Mouse (Mus musculus) neural tube, embryonic 15.5 days (tissue): ENCODE data around the gene Celf2. TPM values are rescaled to one million over a fixed set of nuclear protein-coding genes. Genes with fewer than 3 reads are reported as not detected.

Source experiments
- ATAC-seq: fragments of 200-750 bp; cut with Nextera tagmentation; 2 replicates; pipeline ENCODE4 v1.8.0; 2017; ENCODE audit warnings: mild to moderate bottlenecking, moderate TSS enrichment, moderate library complexity; ENCODE audit not compliant: low FRiP score
- H3K27ac ChIP-seq: fragments of 300-500 bp; sonication (generic); replicated peaks from 2 replicates; pipeline ENCODE4 v1.5.1; 2015; ENCODE audit warnings: mild to moderate bottlenecking, inconsistent platforms
- H3K27me3 ChIP-seq: fragments of 300-500 bp; sonication (generic); replicated peaks from 2 replicates; pipeline ENCODE4 v1.6.1; 2015; ENCODE audit warnings: inconsistent platforms
- H3K36me3 ChIP-seq: fragments of 300-500 bp; sonication (generic); 2 replicates; pipeline ENCODE4 v1.6.1; 2015; ENCODE audit warnings: inconsistent platforms
- H3K4me1 ChIP-seq: fragments of 300-500 bp; sonication (generic); 2 replicates; pipeline ENCODE4 v1.6.1; 2015; ENCODE audit warnings: inconsistent platforms
- H3K4me2 ChIP-seq: fragments of 300-500 bp; sonication (generic); 2 replicates; pipeline ENCODE4 v1.6.1; 2015; ENCODE audit warnings: inconsistent platforms, mild to moderate bottlenecking, moderate library complexity
- H3K4me3 ChIP-seq: fragments of 300-500 bp; sonication (generic); replicated peaks from 2 replicates; pipeline ENCODE4 v1.5.1; 2015; ENCODE audit warnings: mild to moderate bottlenecking, inconsistent platforms
- H3K9ac ChIP-seq: fragments of 300-500 bp; sonication (generic); replicated peaks from 2 replicates; pipeline ENCODE4 v1.6.1; 2015; ENCODE audit warnings: mild to moderate bottlenecking, inconsistent platforms
- H3K9me3 ChIP-seq: fragments of 300-500 bp; sonication (generic); replicated peaks from 2 replicates; pipeline ENCODE4 v1.6.1; 2016; ENCODE audit warnings: inconsistent platforms
- WGBS: fragments of 180-500 bp; shearing (Covaris S2); methylation state at CpG from one replicate; pipeline ENCODE4 v1.1.7; 2015; ENCODE audit warnings: mixed read lengths; 5-methylcytosine and 5-hydroxymethylcytosine counted together
- polyA plus RNA-seq: library from polyadenylated mRNA; unstranded; fragments of >200 nt; fragmentation: Nextera tagmentation; extraction: Ambion mirVana; gene quantifications from 2 replicates; pipeline ENCODE4 v1.2.1, GENCODE M21; 2015

Gene Celf2
- polyA plus RNA-seq, 1 experiment from 2014 or later = 120 TPM

GRCm38 (mm10) chr2:7040940-7041339 is 468.4 kb downstream of the Celf2 start:
- Histone ChIP-seq H3K27me3 (no peaks in the 10 kb centered on the region), H3K36me3 (no peaks in the 10 kb centered on the region), H3K27ac (no peak overlapping the region), H3K4me1 (peaks cover 6% of the 10 kb centered on the region; the same call in 1 of the 2 replicates), H3K9me3 (no peaks in the 10 kb centered on the region), H3K9ac (no peak overlapping the region), H3K4me3 (no peak overlapping the region), H3K4me2 (no peak overlapping the region)
- no peak for ATAC-seq
- WGBS = 81% methylated on average over 1 of the region's 1 CpGs

DNA sequence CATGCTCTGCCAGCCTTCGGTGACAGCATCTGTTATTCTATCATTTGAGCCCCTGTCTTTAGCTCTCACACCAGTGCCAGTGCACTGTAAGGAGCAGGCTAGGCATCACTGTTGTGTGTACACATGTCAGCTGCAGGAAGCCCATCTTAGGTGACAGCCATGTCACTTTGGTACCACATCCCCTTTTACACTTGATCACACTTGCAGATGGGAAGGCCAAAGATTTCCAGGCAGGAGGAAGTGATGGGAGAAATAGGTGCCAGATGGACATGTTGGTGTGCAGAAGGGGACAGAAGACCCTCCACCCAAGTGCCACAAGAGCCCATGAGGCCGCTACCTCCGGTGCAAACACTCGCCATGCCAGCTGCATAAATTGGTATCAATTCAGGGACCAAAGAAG is 470.4 kb downstream of the Celf2 start:
- H3K27ac ChIP-seq = no peak overlapping the region
- no peak overlapping the region for H3K9ac ChIP-seq
- H3K27me3 ChIP-seq = no peaks in the 10 kb centered on the region
- H3K4me1 ChIP-seq = no peaks in the 10 kb centered on the region
- WGBS = 89% methylated on average over 4 of the region's 4 CpGs
- H3K4me2 ChIP-seq = no peak overlapping the region
- H3K9me3 ChIP-seq = no peaks in the 10 kb centered on the region
- H3K4me3 ChIP-seq = no peak overlapping the region
- no peaks in the 10 kb centered on the region for H3K36me3 ChIP-seq
- no peak for ATAC-seq

DNA sequence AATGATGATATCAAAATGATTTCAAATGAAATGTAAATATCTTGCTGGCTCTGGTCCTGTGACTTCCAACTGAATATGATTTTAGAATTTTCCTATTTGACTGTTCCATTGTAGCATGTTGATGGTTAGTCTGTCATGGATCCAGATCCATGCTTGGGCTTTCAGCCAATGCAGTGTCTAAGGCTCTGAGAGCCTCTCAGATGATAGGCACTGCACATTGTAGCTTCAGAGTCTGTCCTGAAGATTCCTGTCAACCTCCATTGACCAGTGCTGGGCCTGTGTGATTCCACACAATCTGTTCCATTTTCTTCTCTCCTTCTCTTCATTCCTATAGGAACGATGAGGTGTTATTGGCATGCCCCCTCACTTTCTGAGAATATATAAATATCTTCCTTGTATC is 478.0 kb downstream of the Celf2 start:
- ATAC-seq = no peak
- no peak overlapping the region for H3K9ac ChIP-seq
- 94% methylated on average over 1 of the region's 1 CpGs for WGBS
- H3K27ac ChIP-seq = no peak overlapping the region
- no peaks in the 10 kb centered on the region for H3K27me3 ChIP-seq
- H3K9me3 ChIP-seq = no peaks in the 10 kb centered on the region
- H3K36me3 ChIP-seq = no peaks in the 10 kb centered on the region
- H3K4me3 ChIP-seq = no peak overlapping the region
- H3K4me2 ChIP-seq = no peak overlapping the region
- H3K4me1 ChIP-seq = no peaks in the 10 kb centered on the region

- Histone ChIP-seq H3K4me3 (no peak overlapping the region), H3K9ac (no peak overlapping the region), H3K36me3 (no peaks in the 10 kb centered on the region), H3K4me2 (no peak overlapping the region), H3K4me1 (no peaks in the 10 kb centered on the region), H3K27me3 (no peaks in the 10 kb centered on the region), H3K27ac (no peak overlapping the region), H3K9me3 (no peaks in the 10 kb centered on the region)
- no peak for ATAC-seq
- WGBS = 89% methylated on average over 1 of the region's 1 CpGs
Measured at GRCm38 (mm10) chr2:7026737-7027136, 482.6 kb downstream of the Celf2 start.

DNA sequence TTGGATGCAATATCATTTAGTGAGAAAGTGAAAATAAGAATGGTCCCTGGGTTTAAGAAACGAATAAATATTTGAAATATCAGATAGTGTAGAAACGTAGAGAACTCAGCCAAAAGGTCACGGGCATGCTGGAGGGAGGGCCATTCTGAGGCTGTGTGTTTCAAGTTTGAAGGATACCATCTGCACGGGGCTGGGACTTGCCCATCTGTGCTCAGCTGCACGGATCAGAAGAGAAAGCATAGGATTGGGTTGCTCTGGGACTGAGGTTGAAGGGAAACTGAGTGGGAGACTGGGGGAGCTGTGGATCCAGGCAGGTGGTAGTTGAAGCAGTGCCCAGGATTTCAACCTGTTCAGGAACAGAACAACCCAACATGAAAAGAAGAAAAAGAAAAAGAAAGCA is 483.8 kb downstream of the Celf2 start:
- Histone ChIP-seq H3K4me2 (no peak overlapping the region), H3K36me3 (no peaks in the 10 kb centered on the region), H3K4me3 (no peak overlapping the region), H3K9ac (no peak overlapping the region), H3K4me1 (no peaks in the 10 kb centered on the region), H3K27me3 (no peaks in the 10 kb centered on the region), H3K27ac (no peak overlapping the region), H3K9me3 (no peaks in the 10 kb centered on the region)
- 73% methylated on average over 5 of the region's 5 CpGs for WGBS
- ATAC-seq = no peak

- ATAC-seq = no peak
- no peaks in the 10 kb centered on the region for H3K27me3 ChIP-seq
- H3K36me3 ChIP-seq = no peaks in the 10 kb centered on the region
- no peak overlapping the region for H3K4me2 ChIP-seq
- 0 out of 2 replicates have a peak, but pooled peaks cover 4% of the 10 kb centered on the region for H3K4me1 ChIP-seq
- H3K27ac ChIP-seq = no peak overlapping the region
- H3K9ac ChIP-seq = no peak overlapping the region
- H3K9me3 ChIP-seq = no peaks in the 10 kb centered on the region
- H3K4me3 ChIP-seq = no peak overlapping the region
- WGBS = 54% methylated on average over 3 of the region's 3 CpGs
Measured at GRCm38 (mm10) chr2:7022184-7022583, 487.2 kb downstream of the Celf2 start.

GRCm38 (mm10) chr2:7017384-7018113 is 491.8 kb downstream of the Celf2 start:
- 64% methylated on average over 6 of the region's 6 CpGs for WGBS
- no peak for ATAC-seq
- Histone ChIP-seq H3K27ac (no peak overlapping the region), H3K4me3 (no peak overlapping the region), H3K27me3 (no peaks in the 10 kb centered on the region), H3K9ac (no peak overlapping the region), H3K4me1 (0 out of 2 replicates have a peak, but pooled peaks cover 4% of the 10 kb centered on the region), H3K36me3 (no peaks in the 10 kb centered on the region), H3K9me3 (no peaks in the 10 kb centered on the region), H3K4me2 (no peak overlapping the region)

DNA sequence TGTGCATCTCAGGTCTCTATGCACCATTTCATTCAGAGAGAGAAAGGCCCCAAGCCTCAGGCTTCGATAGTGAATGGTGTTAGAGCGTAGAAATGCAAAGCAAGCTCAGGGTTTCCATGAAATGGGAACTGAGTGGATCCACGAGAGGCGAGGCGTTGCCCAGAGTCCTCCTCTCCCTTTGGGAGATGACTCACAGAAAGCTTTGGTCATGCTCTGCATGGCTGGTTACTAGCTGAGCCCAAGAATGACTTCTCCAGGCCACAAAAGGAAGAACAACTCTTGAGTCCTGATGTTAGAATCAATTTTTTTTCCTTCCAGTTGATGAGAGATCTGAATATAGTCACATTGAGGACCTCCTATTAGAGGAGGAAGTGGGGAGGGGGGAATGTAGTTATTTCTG is 496.2 kb downstream of the Celf2 start:
- 0 out of 2 replicates have a peak, but pooled peaks cover under 1% of the 10 kb centered on the region for H3K4me1 ChIP-seq
- no peaks in the 10 kb centered on the region for H3K9me3 ChIP-seq
- H3K4me3 ChIP-seq = no peak overlapping the region
- no peaks in the 10 kb centered on the region for H3K36me3 ChIP-seq
- no peak overlapping the region for H3K27ac ChIP-seq
- no peak overlapping the region for H3K4me2 ChIP-seq
- ATAC-seq = no peak
- 89% methylated on average over 5 of the region's 5 CpGs for WGBS
- H3K9ac ChIP-seq = no peak overlapping the region
- no peaks in the 10 kb centered on the region for H3K27me3 ChIP-seq

DNA sequence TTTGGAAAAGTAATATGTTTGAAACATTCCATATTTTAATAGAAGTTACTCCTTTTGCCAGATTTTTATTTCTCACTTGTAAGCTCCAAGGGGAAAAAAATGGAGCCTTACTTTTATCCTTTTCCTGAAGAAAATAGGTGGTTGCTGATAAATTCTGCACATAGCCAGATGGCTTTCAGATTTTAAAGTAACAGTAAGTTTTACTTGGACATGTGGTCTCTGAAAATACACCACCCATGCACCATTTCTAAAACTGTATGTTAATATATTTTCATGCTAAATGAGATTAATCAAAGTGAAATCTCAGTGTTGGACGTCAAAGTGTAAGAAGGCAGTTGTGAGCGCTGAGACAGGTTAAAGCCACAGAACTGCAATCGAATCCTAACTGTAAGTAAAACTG is 502.5 kb downstream of the Celf2 start:
- Histone ChIP-seq H3K36me3 (no peaks in the 10 kb centered on the region), H3K4me3 (no peak overlapping the region), H3K9ac (no peak overlapping the region), H3K9me3 (no peaks in the 10 kb centered on the region), H3K4me2 (no peak overlapping the region), H3K4me1 (no peaks in the 10 kb centered on the region), H3K27ac (no peak overlapping the region), H3K27me3 (no peaks in the 10 kb centered on the region)
- ATAC-seq = no peak
- whole genome bisulfite sequencing = 87% methylated on average over 3 of the region's 3 CpGs

DNA sequence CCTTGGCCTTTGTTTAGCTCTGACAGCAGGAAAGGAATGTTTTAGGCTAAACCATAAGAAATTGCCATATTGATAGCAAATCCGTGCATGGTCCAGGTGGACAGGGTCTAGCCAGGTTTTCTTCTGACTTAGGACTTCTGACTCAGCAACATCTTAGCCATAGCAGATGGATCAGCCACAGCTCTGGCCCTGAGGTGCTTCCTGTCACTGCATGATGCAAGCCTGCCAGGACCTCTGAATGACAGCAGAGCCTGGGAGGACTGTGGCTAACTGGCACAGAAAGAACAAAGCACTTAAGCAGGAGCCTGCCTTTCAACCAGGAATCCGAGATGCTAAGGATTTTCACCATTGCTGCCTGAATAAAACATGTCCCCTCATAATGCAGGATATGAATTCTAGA is 507.4 kb downstream of the Celf2 start:
- Histone ChIP-seq H3K27me3 (no peaks in the 10 kb centered on the region), H3K27ac (no peak overlapping the region), H3K9me3 (no peaks in the 10 kb centered on the region), H3K9ac (no peak overlapping the region), H3K36me3 (no peaks in the 10 kb centered on the region), H3K4me1 (no peaks in the 10 kb centered on the region), H3K4me3 (no peak overlapping the region), H3K4me2 (no peak overlapping the region)
- no peak for ATAC-seq
- 47% methylated on average over 2 of the region's 2 CpGs for WGBS

- H3K9ac ChIP-seq = no peak overlapping the region
- no peak overlapping the region for H3K4me3 ChIP-seq
- H3K4me1 ChIP-seq = no peaks in the 10 kb centered on the region
- no peaks in the 10 kb centered on the region for H3K27me3 ChIP-seq
- H3K36me3 ChIP-seq = no peaks in the 10 kb centered on the region
- no peak for ATAC-seq
- H3K4me2 ChIP-seq = no peak overlapping the region
- H3K9me3 ChIP-seq = no peaks in the 10 kb centered on the region
- no peak overlapping the region for H3K27ac ChIP-seq
- 71% methylated on average over 5 of the region's 5 CpGs for WGBS
Measured at GRCm38 (mm10) chr2:6991010-6991421, 518.3 kb downstream of the Celf2 start.

DNA sequence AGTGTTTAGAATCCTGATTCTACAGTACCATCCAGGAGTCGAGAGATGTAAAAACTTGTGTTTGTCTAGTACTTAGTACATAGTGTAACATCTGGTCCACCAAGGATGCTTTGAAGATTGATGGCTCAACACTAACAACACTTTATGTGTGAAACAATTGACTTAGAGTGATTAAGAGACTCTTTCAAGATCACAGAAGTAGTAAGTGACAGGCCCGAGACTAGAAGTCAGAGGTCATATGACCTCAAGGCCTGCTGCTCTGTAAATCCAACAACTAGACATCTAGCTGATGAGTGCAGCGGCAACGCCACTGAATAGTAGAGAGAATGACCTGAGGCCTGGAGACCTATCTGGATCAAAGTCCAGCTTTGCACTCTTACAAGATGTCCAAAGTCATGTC is 523.7 kb downstream of the Celf2 start:
- 30% methylated on average over 4 of the region's 4 CpGs for WGBS

More for the DNA sequence above, 523.7 kb downstream of the Celf2 start:
- Histone ChIP-seq H3K4me2 (no peak overlapping the region), H3K4me3 (no peak overlapping the region), H3K36me3 (no peaks in the 10 kb centered on the region), H3K4me1 (no peaks in the 10 kb centered on the region), H3K9ac (no peak overlapping the region), H3K27me3 (no peaks in the 10 kb centered on the region), H3K27ac (no peak overlapping the region), H3K9me3 (no peaks in the 10 kb centered on the region)
- no peak for ATAC-seq
